Mouse (Mus musculus): ENCODE results near the gene Fbln5. TPM values are rescaled to one million over a fixed set of nuclear protein-coding genes. Genes with fewer than 3 reads are reported as not detected.

Gene Fbln5
- polyA plus RNA-seq (2015; fragmentation: Nextera tagmentation; extraction: Ambion mirVana): 2.5 and 3.2 TPM in 2 replicates

DNA sequence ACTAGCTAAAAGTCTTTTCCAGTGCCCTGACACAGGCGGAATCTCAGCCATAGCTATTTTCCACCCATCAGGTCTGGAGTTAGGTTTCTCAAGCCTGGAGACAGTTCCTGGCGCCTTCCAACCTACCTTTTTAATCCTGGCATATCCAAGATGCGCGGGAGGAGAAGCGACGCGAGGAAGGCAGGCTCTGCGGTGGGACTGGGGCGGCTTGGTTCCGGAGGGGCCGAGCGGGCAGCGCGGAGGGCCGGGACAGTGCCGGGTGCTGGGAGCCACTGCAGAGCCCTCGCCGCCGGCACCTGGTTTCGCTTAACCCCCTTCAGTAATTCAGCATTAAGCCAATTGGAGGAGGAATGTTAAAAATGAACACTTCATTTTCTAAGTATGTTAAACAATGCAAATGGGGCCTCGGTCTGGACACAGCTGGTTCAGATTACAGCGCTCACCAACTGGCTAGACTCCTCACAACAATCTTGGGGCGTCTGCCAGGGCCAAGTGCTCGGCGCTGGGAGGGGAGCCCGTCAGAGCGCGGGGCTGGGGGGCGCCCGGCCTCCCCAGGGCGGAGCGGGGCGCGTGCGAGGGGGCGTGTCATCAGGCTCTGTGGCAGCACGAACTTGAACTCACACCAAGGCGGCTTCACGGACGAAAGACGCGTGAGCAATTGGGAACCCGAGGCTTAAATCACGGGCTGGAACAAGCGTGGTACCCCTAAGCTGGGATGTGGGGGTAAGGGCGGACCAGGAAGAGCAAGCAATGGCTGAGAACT lies at the start of gene Fbln5:
Gene Fbln5, minus strand, starts transcription at position 448 of the 763 bp plus-strand sequence.
- ATAC-seq: peak; percentile 88
- Histone ChIP-seq H3K36me3 (ENCODE audit: poor library complexity, severe bottlenecking) (no peaks in the 10 kb centered on the region), H3K4me1 (peaks cover 14% of the 10 kb centered on the region), H3K27me3 (peaks cover 24% of the 10 kb centered on the region), H3K9ac (peak within 1 kb of the TSS; percentile 57), H3K9me3 (replicated peaks) (no peaks in the 10 kb centered on the region), H3K27ac (no peak within 1 kb of the TSS), H3K4me2 (peak within 1 kb of the TSS; percentile 92), H3K4me3 (peak within 1 kb of the TSS; percentile 46)
- WGBS: 1% methylated on average over 46 of the region's 46 CpGs

GRCm38 (mm10) chr12:101862286-101862964 lies 43.6 kb upstream of the Fbln5 start:
- H3K9ac ChIP-seq: no peak overlapping the region
- 89% methylated on average over 10 of the region's 10 CpGs for WGBS
- H3K9me3 ChIP-seq (replicated peaks): no peaks in the 10 kb centered on the region

GRCm38 (mm10) chr12:101860256-101860655 lies 41.4 kb upstream of the Fbln5 start:
- H3K9ac ChIP-seq: no peak overlapping the region
- H3K4me2 ChIP-seq: no peak overlapping the region
- no peaks in the 10 kb centered on the region for H3K9me3 ChIP-seq (replicated peaks)
- no peak overlapping the region for H3K27ac ChIP-seq
- H3K4me1 ChIP-seq: no peaks in the 10 kb centered on the region
- WGBS: 100% methylated on average over 1 of the region's 1 CpGs
- no peak for ATAC-seq
- no peaks in the 10 kb centered on the region for H3K27me3 ChIP-seq
- no peak overlapping the region for H3K4me3 ChIP-seq
- peaks cover 24% of the 10 kb centered on the region for H3K36me3 ChIP-seq (ENCODE audit: poor library complexity, severe bottlenecking)

More at GRCm38 (mm10) chr12:101862286-101862964, 43.6 kb upstream of the Fbln5 start:
- no peaks in the 10 kb centered on the region for H3K4me1 ChIP-seq
- H3K27me3 ChIP-seq: no peaks in the 10 kb centered on the region
- H3K27ac ChIP-seq: no peak overlapping the region
- no peak for ATAC-seq
- H3K36me3 ChIP-seq (ENCODE audit: poor library complexity, severe bottlenecking): peaks cover 37% of the 10 kb centered on the region
- H3K4me2 ChIP-seq: no peak overlapping the region
- no peak overlapping the region for H3K4me3 ChIP-seq

DNA sequence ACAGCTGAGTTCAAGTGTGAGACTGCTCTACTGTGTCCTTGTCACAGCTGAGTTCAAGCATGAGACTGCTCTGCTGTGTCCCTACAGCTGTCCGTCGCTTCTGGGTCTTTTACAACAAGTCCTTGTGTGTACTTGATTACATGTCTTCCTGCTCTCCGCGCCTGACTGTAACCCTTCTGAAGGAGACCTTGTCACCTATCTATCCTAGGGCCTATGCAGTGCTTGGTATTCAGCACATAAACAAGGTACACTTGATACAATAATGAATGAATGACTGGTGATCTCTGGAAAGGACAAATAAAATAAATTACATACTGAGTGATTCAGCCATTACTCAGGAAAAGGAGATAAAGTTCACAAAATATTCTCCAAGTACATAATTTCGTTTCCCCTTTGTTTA lies 39.2 kb upstream of the Fbln5 start:
- no peak for ATAC-seq
- no peak overlapping the region for H3K4me3 ChIP-seq
- H3K4me1 ChIP-seq: no peaks in the 10 kb centered on the region
- no peak overlapping the region for H3K27ac ChIP-seq
- H3K9ac ChIP-seq: no peak overlapping the region
- no peaks in the 10 kb centered on the region for H3K27me3 ChIP-seq
- no peak overlapping the region for H3K4me2 ChIP-seq
- no peaks in the 10 kb centered on the region for H3K9me3 ChIP-seq (replicated peaks)
- WGBS: 94% methylated on average over 5 of the region's 5 CpGs
- peaks cover 25% of the 10 kb centered on the region for H3K36me3 ChIP-seq (ENCODE audit: poor library complexity, severe bottlenecking)

DNA sequence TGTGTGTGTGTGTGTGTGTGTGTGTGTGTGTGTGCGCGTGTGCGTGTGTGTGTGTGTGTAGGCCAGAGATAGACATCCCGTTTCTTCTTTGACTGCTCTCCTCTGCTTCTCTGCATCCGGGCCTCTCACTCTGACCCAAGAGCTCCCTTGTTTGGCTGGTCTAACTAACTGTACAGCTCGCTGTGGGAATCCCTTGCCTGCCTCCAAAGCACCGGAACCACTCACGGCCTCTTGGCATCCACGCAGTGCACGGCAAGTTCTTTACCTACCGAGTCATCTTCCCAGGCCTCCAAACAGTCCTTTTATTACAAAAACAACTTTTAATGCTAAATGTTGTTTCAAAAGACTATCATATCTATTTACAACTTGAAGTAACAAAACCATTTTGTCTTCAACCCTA lies 35.5 kb upstream of the Fbln5 start:
- Histone ChIP-seq H3K27ac (no peak overlapping the region), H3K4me1 (no peaks in the 10 kb centered on the region), H3K27me3 (no peaks in the 10 kb centered on the region), H3K4me3 (no peak overlapping the region), H3K9me3 (replicated peaks) (no peaks in the 10 kb centered on the region), H3K4me2 (no peak overlapping the region), H3K9ac (no peak overlapping the region), H3K36me3 (ENCODE audit: poor library complexity, severe bottlenecking) (0 out of 2 replicates have a peak, but pooled peaks cover 4% of the 10 kb centered on the region)
- no peak for ATAC-seq
- WGBS: 81% methylated on average over 11 of the region's 11 CpGs

DNA sequence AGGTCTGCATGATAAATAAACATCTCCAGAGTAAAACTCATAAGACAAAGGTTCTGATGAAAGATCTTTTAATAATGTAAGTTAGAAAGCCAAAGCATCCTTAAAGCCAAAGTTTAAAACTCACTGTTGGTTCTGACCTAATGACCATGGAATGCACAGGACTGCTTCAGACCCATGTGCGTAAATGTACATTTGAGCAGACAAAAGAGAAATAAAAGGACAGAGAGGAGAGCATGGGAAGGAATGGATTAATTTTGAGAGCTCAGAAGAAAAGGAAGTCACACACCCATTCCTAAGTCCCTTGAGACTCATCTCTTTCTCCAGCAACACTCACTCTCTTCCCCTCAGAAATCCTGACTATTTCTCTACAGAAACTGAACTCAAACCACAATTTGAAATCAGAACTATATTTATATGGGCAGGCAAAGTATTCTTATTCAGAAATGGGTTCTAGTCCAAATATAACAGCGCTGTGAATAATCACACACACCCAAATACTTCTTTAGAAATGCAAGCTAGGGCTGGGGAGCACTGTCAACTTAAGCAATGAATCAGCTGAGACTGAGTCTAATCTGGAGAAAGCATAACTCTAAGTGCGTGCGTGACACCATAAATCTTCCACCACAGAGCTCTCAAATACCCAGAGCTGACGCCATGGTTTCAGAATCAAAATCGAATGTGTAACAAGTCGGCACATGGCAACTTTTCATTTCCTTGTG lies 33.1 kb upstream of the Fbln5 start:
- H3K4me1 ChIP-seq: no peaks in the 10 kb centered on the region
- ATAC-seq: no peak
- no peak overlapping the region for H3K27ac ChIP-seq
- H3K9me3 ChIP-seq (replicated peaks): no peaks in the 10 kb centered on the region
- H3K4me2 ChIP-seq: no peak overlapping the region
- H3K27me3 ChIP-seq: no peaks in the 10 kb centered on the region
- 95% methylated on average over 7 of the region's 7 CpGs for WGBS
- no peak overlapping the region for H3K4me3 ChIP-seq
- no peak overlapping the region for H3K9ac ChIP-seq
- H3K36me3 ChIP-seq (ENCODE audit: poor library complexity, severe bottlenecking): 0 out of 2 replicates have a peak, but pooled peaks cover 4% of the 10 kb centered on the region

GRCm38 (mm10) chr12:101851314-101851713 lies 32.5 kb upstream of the Fbln5 start:
- ATAC-seq: no peak
- no peak overlapping the region for H3K4me3 ChIP-seq
- no peak overlapping the region for H3K4me2 ChIP-seq
- H3K27ac ChIP-seq: no peak overlapping the region
- no peaks in the 10 kb centered on the region for H3K27me3 ChIP-seq
- no peaks in the 10 kb centered on the region for H3K4me1 ChIP-seq
- 86% methylated on average over 9 of the region's 9 CpGs for WGBS
- H3K9ac ChIP-seq: no peak overlapping the region
- H3K36me3 ChIP-seq (ENCODE audit: poor library complexity, severe bottlenecking): peaks cover 10% of the 10 kb centered on the region
- no peaks in the 10 kb centered on the region for H3K9me3 ChIP-seq (replicated peaks)

GRCm38 (mm10) chr12:101836546-101837274 lies 17.9 kb upstream of the Fbln5 start:
- no peak for ATAC-seq
- no peaks in the 10 kb centered on the region for H3K27me3 ChIP-seq
- H3K4me2 ChIP-seq: no peak overlapping the region
- no peak overlapping the region for H3K9ac ChIP-seq
- H3K27ac ChIP-seq: no peak overlapping the region
- no peaks in the 10 kb centered on the region for H3K4me1 ChIP-seq
- H3K9me3 ChIP-seq (replicated peaks): no peaks in the 10 kb centered on the region
- H3K4me3 ChIP-seq: no peak overlapping the region
- 89% methylated on average over 10 of the region's 10 CpGs for whole genome bisulfite sequencing
- peaks cover 29% of the 10 kb centered on the region for H3K36me3 ChIP-seq (ENCODE audit: poor library complexity, severe bottlenecking)

DNA sequence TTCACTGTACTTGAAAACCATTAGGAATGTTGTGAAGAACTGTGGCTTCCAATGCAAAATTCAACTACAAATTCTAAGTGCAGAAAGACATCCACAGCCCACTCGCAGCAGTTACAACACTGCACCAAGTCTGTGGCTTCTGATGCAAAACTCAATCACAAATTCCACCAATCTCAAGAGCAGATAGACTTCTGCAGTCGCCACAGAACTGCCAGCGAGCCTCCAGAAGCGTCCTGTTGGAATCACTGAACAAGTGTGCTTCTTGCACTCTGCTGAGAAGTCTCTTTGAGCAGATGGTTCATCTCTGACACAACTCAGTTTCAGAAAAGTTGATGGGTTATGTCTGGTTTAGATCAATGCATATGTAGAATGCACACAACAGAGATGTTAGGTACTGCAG lies 15.9 kb upstream of the Fbln5 start:
- H3K4me1 ChIP-seq: no peaks in the 10 kb centered on the region
- H3K9me3 ChIP-seq (replicated peaks): no peaks in the 10 kb centered on the region
- no peak overlapping the region for H3K4me3 ChIP-seq
- H3K9ac ChIP-seq: no peak overlapping the region
- no peak overlapping the region for H3K27ac ChIP-seq
- 93% methylated on average over 4 of the region's 4 CpGs for WGBS
- H3K27me3 ChIP-seq: no peaks in the 10 kb centered on the region
- no peak overlapping the region for H3K4me2 ChIP-seq
- peaks cover 29% of the 10 kb centered on the region for H3K36me3 ChIP-seq (ENCODE audit: poor library complexity, severe bottlenecking)
- ATAC-seq: no peak

DNA sequence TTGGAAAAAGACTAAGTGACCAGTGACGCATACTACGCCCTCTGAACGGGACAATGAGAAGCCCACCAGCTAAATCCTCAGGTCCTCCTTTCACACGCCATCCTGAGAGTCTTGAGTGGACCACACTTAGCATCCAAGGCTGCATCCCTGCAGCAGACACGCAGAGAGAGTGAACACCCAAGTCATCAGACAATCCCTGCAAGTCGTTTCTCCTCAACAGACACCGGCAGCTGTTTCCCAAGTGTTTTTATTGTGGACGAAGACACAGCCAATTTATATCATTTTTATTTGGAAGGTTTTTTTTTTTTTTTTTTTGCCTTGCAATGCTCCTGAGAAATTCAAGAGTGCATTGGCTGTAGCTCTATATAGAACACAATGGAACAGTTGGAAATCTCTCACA lies 14.9 kb upstream of the Fbln5 start:
- Histone ChIP-seq H3K9me3 (replicated peaks) (no peaks in the 10 kb centered on the region), H3K4me2 (no peak overlapping the region), H3K4me3 (no peak overlapping the region), H3K4me1 (no peaks in the 10 kb centered on the region), H3K36me3 (ENCODE audit: poor library complexity, severe bottlenecking) (peaks cover 27% of the 10 kb centered on the region), H3K27ac (no peak overlapping the region), H3K27me3 (no peaks in the 10 kb centered on the region), H3K9ac (no peak overlapping the region)
- no peak for ATAC-seq
- WGBS: 96% methylated on average over 8 of the region's 8 CpGs

DNA sequence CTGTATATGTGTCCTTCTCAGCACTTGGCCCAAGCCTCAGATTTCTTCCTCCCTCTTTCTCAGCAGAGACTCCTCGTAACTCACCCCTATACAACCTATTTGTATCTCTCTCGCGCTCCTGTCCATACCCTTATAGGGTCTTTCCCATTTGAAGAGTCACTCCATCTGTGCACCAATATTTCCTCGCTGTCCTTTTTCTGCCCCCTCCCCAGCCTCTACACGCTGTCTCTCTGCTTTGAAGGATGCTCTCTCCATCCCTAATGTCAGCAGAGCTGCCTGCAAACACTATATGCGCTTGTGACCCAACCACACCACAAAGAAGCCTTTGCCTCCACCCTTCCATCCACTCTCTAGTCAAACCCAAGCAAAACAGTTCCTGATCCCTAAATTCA lies 14.3 kb upstream of the Fbln5 start:
- no peak overlapping the region for H3K4me2 ChIP-seq
- ATAC-seq: no peak
- no peak overlapping the region for H3K27ac ChIP-seq
- 93% methylated on average over 6 of the region's 6 CpGs for WGBS
- no peaks in the 10 kb centered on the region for H3K9me3 ChIP-seq (replicated peaks)
- H3K9ac ChIP-seq: no peak overlapping the region
- H3K27me3 ChIP-seq: no peaks in the 10 kb centered on the region
- peaks cover 22% of the 10 kb centered on the region for H3K36me3 ChIP-seq (ENCODE audit: poor library complexity, severe bottlenecking)
- no peak overlapping the region for H3K4me3 ChIP-seq
- no peaks in the 10 kb centered on the region for H3K4me1 ChIP-seq
